In genomic region chr1:130864238-130864637, GRCm38 (mm10) we compare ENCODE assay signal across 13 mouse cellular contexts. TPM values are rescaled to one million over a fixed set of nuclear protein-coding genes. Genes with fewer than 3 reads are reported as not detected.
DNase-seq lines count a peak whose midpoint lies in the region; ATAC-seq lines count a peak whose summit lies in the region.
"Had no signal": no experiment of that assay in that cellular context is flagged by ENCODE, and none has a peak within 500 bp of the region (broad histone marks: within the 10 kb centered on the region; RNA-seq: fewer than 3 reads in every experiment).

No protein-coding gene starts in this region.

- H3K4me1 ChIP-seq in liver, embryonic 12.5 days = no peaks in the 10 kb centered on the region

- ATAC-seq in cerebellum, adult (ENCODE audit: insufficient number of reproducible peaks, low FRiP score, low TSS enrichment) = peak; percentile 95
- peak; percentile 66 for ATAC-seq in granulocyte monocyte progenitor cell, adult 5-6 weeks (replicated peaks; ENCODE audit: poor library complexity, severe bottlenecking)
- no peak for ATAC-seq in liver, embryonic 12.5 days
- ATAC-seq: liver, postnatal 0 days had no signal

- H3K4me3 ChIP-seq in liver, embryonic 12.5 days = no peak overlapping the region

- H3K9me3 ChIP-seq in liver, embryonic 12.5 days (replicated peaks) = no peaks in the 10 kb centered on the region

- no peaks in the 10 kb centered on the region for H3K27me3 ChIP-seq in liver, embryonic 12.5 days (replicated peaks)

- H3K4me2 ChIP-seq in liver, embryonic 12.5 days = no peak overlapping the region

- WGBS in liver, embryonic 12.5 days (ENCODE audit: insufficient replicate concordance) = 44% methylated on average over 4 of the region's 4 CpGs

- no peak for DNase-seq in cerebellum, postnatal 10 days
- DNase-seq in B cell, adult 2 months = peak; percentile 85 to 87
- DNase-seq in spleen, postnatal 14 days (ENCODE audit: low spot score in 2 of 2) = peak; percentile 36 to 44
- DNase-seq in right cerebral cortex, postnatal 10 days (ENCODE audit: low spot score in 2 of 2) = no peak
- no peak for DNase-seq in liver
- DNase-seq: kidney, postnatal 36 days; liver, postnatal 0 days had no signal

- H3K36me3 ChIP-seq in liver, embryonic 12.5 days = no peaks in the 10 kb centered on the region

- H3K27ac ChIP-seq in liver, embryonic 12.5 days = no peak overlapping the region

- no peak overlapping the region for H3K9ac ChIP-seq in liver, embryonic 12.5 days
- H3K9ac ChIP-seq: liver, postnatal 0 days had no signal

RNA-seq across cellular contexts. Expression of gene Fcmr, which starts 1.2 kb away (rescaled TPM):
- total RNA-seq in granulocyte monocyte progenitor cell, adult 5-6 weeks (2014; fragmentation: Nextera tagmentation) = not detected in 2 replicates
- not detected in 2 replicates for total RNA-seq in granulocyte monocyte progenitor cell, adult 5-6 weeks (2017)
- polyA plus RNA-seq in liver, embryonic 12.5 days (2016; fragmentation: Nextera tagmentation; extraction: Ambion mirVana) = not detected in 2 replicates
- polyA plus RNA-seq: hindbrain, embryonic 11.5 days had no signal

RNA-seq across cellular contexts. Expression of gene Il24, which starts 23.0 kb away (rescaled TPM):
- not detected in 2 replicates for total RNA-seq in granulocyte monocyte progenitor cell, adult 5-6 weeks (2014; fragmentation: Nextera tagmentation)
- not detected in 2 replicates for total RNA-seq in granulocyte monocyte progenitor cell, adult 5-6 weeks (2017)
- polyA plus RNA-seq in liver, embryonic 12.5 days (2016; fragmentation: Nextera tagmentation; extraction: Ambion mirVana) = not detected in 2 replicates
- total RNA-seq: gastrocnemius, adult 18-20 months; left cerebral cortex, postnatal 14 days had no signal
- polyA plus RNA-seq: hindbrain, embryonic 11.5 days; liver, postnatal 0 days had no signal

RNA-seq across cellular contexts. Expression of gene Pigr, which starts 37.8 kb away (rescaled TPM):
- not detected in 2 replicates for total RNA-seq in granulocyte monocyte progenitor cell, adult 5-6 weeks (2014; fragmentation: Nextera tagmentation)
- total RNA-seq in granulocyte monocyte progenitor cell, adult 5-6 weeks (2017) = not detected in 2 replicates
- polyA plus RNA-seq in liver, embryonic 12.5 days (2016; fragmentation: Nextera tagmentation; extraction: Ambion mirVana) = 0.11 and 0.13 TPM in 2 replicates
- polyA plus RNA-seq: hindbrain, embryonic 11.5 days had no signal

RNA-seq across cellular contexts. Expression of gene Il20, which starts 47.0 kb away (rescaled TPM):
- total RNA-seq in granulocyte monocyte progenitor cell, adult 5-6 weeks (2014; fragmentation: Nextera tagmentation) = not detected in 2 replicates
- not detected in 2 replicates for total RNA-seq in granulocyte monocyte progenitor cell, adult 5-6 weeks (2017)
- not detected in 2 replicates for polyA plus RNA-seq in liver, embryonic 12.5 days (2016; fragmentation: Nextera tagmentation; extraction: Ambion mirVana)
- total RNA-seq: gastrocnemius, adult 18-20 months; left cerebral cortex, postnatal 14 days had no signal
- polyA plus RNA-seq: hindbrain, embryonic 11.5 days; liver, postnatal 0 days had no signal

Comparison
In these comparisons a context has a peak if more than half of its experiments do, and no peak if none do; other contexts are left out.
1. DNase-seq: peak in B cell, adult 2 months (2 of 2) and spleen, postnatal 14 days (2 of 2); none in cerebellum, postnatal 10 days (0 of 2), right cerebral cortex, postnatal 10 days (0 of 2) and liver (single experiment).